Mouse (Mus musculus): ENCODE data around the gene Fbxo34.

GRCm38 (mm10) chr14:47535096-47535495 lies 84.9 kb downstream of the Fbxo34 start:
- no peak for TF ChIP-seq POLR2A (IDR thresholded peaks at IDR 0.05; ENCODE audit: extremely low read depth, insufficient read depth, low read length)
- no peak for TF ChIP-seq CTCF (IDR thresholded peaks at IDR 0.05; ENCODE audit: extremely low read depth, insufficient read depth, low read length)

Measured in cortical plate, adult 2 months (tissue).